Mouse (Mus musculus) neural tube, embryonic 12.5 days (tissue): ENCODE measurements at regions not wholly inside any gene's neighbourhood (a gene's known extent, or its start where the extent isn't known, plus 50 kb on each side); places are given as distances from the start of the nearest gene placed in this dataset.

Source experiments
- ATAC-seq: fragments of 200-750 bp; cut with Nextera tagmentation; 2 replicates; pipeline ENCODE4 v1.8.0; 2017; ENCODE audit warnings: low read depth, mild to moderate bottlenecking, moderate TSS enrichment, moderate library complexity; ENCODE audit not compliant: low FRiP score
- H3K27ac ChIP-seq: fragments of 300-500 bp; sonication (generic); 2 replicates; pipeline ENCODE4 v1.5.1; 2016
- H3K27me3 ChIP-seq: fragments of 300-500 bp; sonication (generic); replicated peaks from 2 replicates; pipeline ENCODE4 v1.6.1; 2016; ENCODE audit warnings: mild to moderate bottlenecking
- H3K36me3 ChIP-seq: fragments of 300-500 bp; sonication (generic); 2 replicates; pipeline ENCODE4 v1.6.1; 2016; ENCODE audit warnings: mild to moderate bottlenecking
- H3K4me1 ChIP-seq: fragments of 300-500 bp; sonication (generic); 2 replicates; pipeline ENCODE4 v1.6.1; 2016
- H3K4me2 ChIP-seq: fragments of 300-500 bp; sonication (generic); replicated peaks from 2 replicates; pipeline ENCODE4 v1.6.1; 2016; ENCODE audit warnings: mild to moderate bottlenecking
- H3K4me3 ChIP-seq: fragments of 300-500 bp; sonication (generic); 2 replicates; pipeline ENCODE4 v1.5.1; 2016
- H3K9ac ChIP-seq: fragments of 300-500 bp; sonication (generic); 2 replicates; pipeline ENCODE4 v1.6.1; 2016; ENCODE audit warnings: mild to moderate bottlenecking
- H3K9me3 ChIP-seq: fragments of 300-500 bp; sonication (generic); 2 replicates; pipeline ENCODE4 v1.6.1; 2016; ENCODE audit warnings: mild to moderate bottlenecking
- WGBS: fragments of 180-500 bp; shearing (Covaris S2); methylation state at CpG from one replicate; pipeline ENCODE4 v1.1.7; 2016; 5-methylcytosine and 5-hydroxymethylcytosine counted together

GRCm38 (mm10) chr1:186497333-186497732 lies 208.5 kb downstream of the Tgfb2 start:
- Histone ChIP-seq H3K27ac (no peak overlapping the region), H3K4me2 (no peak overlapping the region), H3K4me1 (no peaks in the 10 kb centered on the region), H3K27me3 (no peaks in the 10 kb centered on the region), H3K4me3 (no peak overlapping the region), H3K9ac (no peak overlapping the region), H3K9me3 (no peaks in the 10 kb centered on the region), H3K36me3 (no peaks in the 10 kb centered on the region)
- 89% methylated on average over 2 of the region's 2 CpGs for WGBS
- no peak for ATAC-seq

- WGBS: 91% methylated on average over 5 of the region's 5 CpGs
- no peak for ATAC-seq
- Histone ChIP-seq H3K27me3 (no peaks in the 10 kb centered on the region), H3K9ac (no peak overlapping the region), H3K4me3 (no peak overlapping the region), H3K36me3 (no peaks in the 10 kb centered on the region), H3K4me2 (no peak overlapping the region), H3K4me1 (no peaks in the 10 kb centered on the region), H3K9me3 (no peaks in the 10 kb centered on the region), H3K27ac (no peak overlapping the region)
These were observed 211.4 kb downstream of the Tgfb2 start for GRCm38 (mm10) chr1:186494411-186494783.

GRCm38 (mm10) chr1:186493664-186494410 lies 212.0 kb downstream of the Tgfb2 start:
- Histone ChIP-seq H3K9ac (no peak overlapping the region), H3K9me3 (no peaks in the 10 kb centered on the region), H3K27me3 (no peaks in the 10 kb centered on the region), H3K27ac (no peak overlapping the region), H3K36me3 (no peaks in the 10 kb centered on the region), H3K4me3 (no peak overlapping the region), H3K4me2 (no peak overlapping the region), H3K4me1 (no peaks in the 10 kb centered on the region)
- 90% methylated on average over 14 of the region's 14 CpGs for WGBS
- ATAC-seq: no peak

GRCm38 (mm10) chr1:186482177-186482576 lies 223.6 kb downstream of the Tgfb2 start:
- H3K4me3 ChIP-seq: no peak overlapping the region
- no peaks in the 10 kb centered on the region for H3K27me3 ChIP-seq
- H3K9me3 ChIP-seq: no peaks in the 10 kb centered on the region
- H3K9ac ChIP-seq: no peak overlapping the region
- 73% methylated on average over 8 of the region's 8 CpGs for WGBS
- H3K4me2 ChIP-seq: no peak overlapping the region
- H3K27ac ChIP-seq: no peak overlapping the region
- H3K36me3 ChIP-seq: no peaks in the 10 kb centered on the region
- no peak for ATAC-seq
- H3K4me1 ChIP-seq: no peaks in the 10 kb centered on the region

- Histone ChIP-seq H3K4me2 (no peak overlapping the region), H3K9me3 (no peaks in the 10 kb centered on the region), H3K9ac (no peak overlapping the region), H3K27ac (no peak overlapping the region), H3K4me3 (no peak overlapping the region), H3K4me1 (no peaks in the 10 kb centered on the region), H3K36me3 (no peaks in the 10 kb centered on the region), H3K27me3 (no peaks in the 10 kb centered on the region)
- no peak for ATAC-seq
- 83% methylated on average over 1 of the region's 1 CpGs for WGBS
These were observed 225.8 kb downstream of the Tgfb2 start for GRCm38 (mm10) chr1:186480019-186480418.

GRCm38 (mm10) chr1:186478428-186479238 lies 227.2 kb downstream of the Tgfb2 start:
- no peak for ATAC-seq
- H3K4me3 ChIP-seq: no peak overlapping the region
- H3K9ac ChIP-seq: no peak overlapping the region
- H3K27me3 ChIP-seq: no peaks in the 10 kb centered on the region
- 69% methylated on average over 8 of the region's 8 CpGs for WGBS
- H3K4me2 ChIP-seq: no peak overlapping the region
- H3K27ac ChIP-seq: no peak overlapping the region
- H3K36me3 ChIP-seq: no peaks in the 10 kb centered on the region
- H3K4me1 ChIP-seq: 0 out of 2 replicates have a peak, but pooled peaks cover 2% of the 10 kb centered on the region
- H3K9me3 ChIP-seq: no peaks in the 10 kb centered on the region

GRCm38 (mm10) chr1:186474844-186475243 lies 230.9 kb downstream of the Tgfb2 start:
- H3K36me3 ChIP-seq: no peaks in the 10 kb centered on the region
- H3K4me3 ChIP-seq: no peak overlapping the region
- 0 out of 2 replicates have a peak, but pooled peaks cover 2% of the 10 kb centered on the region for H3K4me1 ChIP-seq
- 18% methylated on average over 2 of the region's 2 CpGs for WGBS
- no peak overlapping the region for H3K4me2 ChIP-seq
- no peaks in the 10 kb centered on the region for H3K27me3 ChIP-seq
- H3K9me3 ChIP-seq: no peaks in the 10 kb centered on the region
- H3K9ac ChIP-seq: no peak overlapping the region
- H3K27ac ChIP-seq: no peak overlapping the region
- no peak for ATAC-seq

- WGBS: 67% methylated on average over 1 of the region's 1 CpGs
These were observed 231.4 kb downstream of the Tgfb2 start for GRCm38 (mm10) chr1:186474385-186474784.

GRCm38 (mm10) chr1:186472955-186473354 lies 232.8 kb downstream of the Tgfb2 start:
- Histone ChIP-seq H3K9me3 (no peaks in the 10 kb centered on the region), H3K9ac (no peak overlapping the region), H3K4me3 (no peak overlapping the region), H3K4me2 (no peak overlapping the region), H3K27ac (no peak overlapping the region), H3K36me3 (no peaks in the 10 kb centered on the region), H3K4me1 (0 out of 2 replicates have a peak, but pooled peaks cover 2% of the 10 kb centered on the region), H3K27me3 (no peaks in the 10 kb centered on the region)
- 86% methylated on average over 10 of the region's 10 CpGs for WGBS
- ATAC-seq: no peak

More at GRCm38 (mm10) chr1:186474385-186474784, 231.4 kb downstream of the Tgfb2 start:
- no peak overlapping the region for H3K4me3 ChIP-seq
- no peak overlapping the region for H3K4me2 ChIP-seq
- H3K27me3 ChIP-seq: no peaks in the 10 kb centered on the region
- no peaks in the 10 kb centered on the region for H3K36me3 ChIP-seq
- no peak overlapping the region for H3K27ac ChIP-seq
- H3K9me3 ChIP-seq: no peaks in the 10 kb centered on the region
- H3K9ac ChIP-seq: no peak overlapping the region
- ATAC-seq: no peak
- H3K4me1 ChIP-seq: 0 out of 2 replicates have a peak, but pooled peaks cover 2% of the 10 kb centered on the region

GRCm38 (mm10) chr1:186465526-186465925 lies 240.3 kb downstream of the Tgfb2 start:
- Histone ChIP-seq H3K27ac (no peak overlapping the region), H3K9me3 (no peaks in the 10 kb centered on the region), H3K4me1 (no peaks in the 10 kb centered on the region), H3K9ac (no peak overlapping the region), H3K36me3 (no peaks in the 10 kb centered on the region), H3K27me3 (no peaks in the 10 kb centered on the region), H3K4me2 (no peak overlapping the region), H3K4me3 (no peak overlapping the region)
- no peak for ATAC-seq
- WGBS: 95% methylated on average over 5 of the region's 5 CpGs

GRCm38 (mm10) chr1:186460742-186461141 lies 245.0 kb downstream of the Tgfb2 start:
- H3K4me3 ChIP-seq: no peak overlapping the region
- H3K27ac ChIP-seq: no peak overlapping the region
- no peaks in the 10 kb centered on the region for H3K27me3 ChIP-seq
- H3K9ac ChIP-seq: no peak overlapping the region
- ATAC-seq: no peak
- H3K4me2 ChIP-seq: no peak overlapping the region
- H3K9me3 ChIP-seq: no peaks in the 10 kb centered on the region
- no peaks in the 10 kb centered on the region for H3K4me1 ChIP-seq
- no peaks in the 10 kb centered on the region for H3K36me3 ChIP-seq
- WGBS: 86% methylated on average over 10 of the region's 10 CpGs

GRCm38 (mm10) chr1:186458099-186458637 lies 247.6 kb downstream of the Tgfb2 start:
- ATAC-seq: no peak
- no peak overlapping the region for H3K4me2 ChIP-seq
- WGBS: 40% methylated on average over 2 of the region's 2 CpGs

More at GRCm38 (mm10) chr1:186458099-186458637, 247.6 kb downstream of the Tgfb2 start:
- Histone ChIP-seq H3K4me1 (no peaks in the 10 kb centered on the region), H3K27me3 (no peaks in the 10 kb centered on the region), H3K36me3 (no peaks in the 10 kb centered on the region), H3K4me3 (no peak overlapping the region), H3K9ac (no peak overlapping the region), H3K27ac (no peak overlapping the region), H3K9me3 (no peaks in the 10 kb centered on the region)
